Mouse (Mus musculus): ENCODE results near the gene Cux2. TPM values are rescaled to one million over a fixed set of nuclear protein-coding genes. Genes with fewer than 3 reads are reported as not detected.

Gene Cux2
- polyA plus RNA-seq, 1 experiment = 0.62 TPM

- Histone ChIP-seq H3K4me2 (ENCODE audit: low read depth) (no peak overlapping the region), H3K36me3 (ENCODE audit: control insufficient read depth, insufficient read depth) (no peaks in the 10 kb centered on the region), H3K27me3 (ENCODE audit: control insufficient read depth, insufficient read depth, insufficient read length) (peaks cover 66% of the 10 kb centered on the region), H3K4me3 (no peak overlapping the region), H3ac (ENCODE audit: control insufficient read depth, insufficient read length) (no peak overlapping the region), H3K79me2 (ENCODE audit: control insufficient read depth, insufficient read depth) (no peaks in the 10 kb centered on the region)
- no peak for TF ChIP-seq MYOD1 (IDR thresholded peaks at IDR 0.05; ENCODE audit: control insufficient read depth in 1 of 3, insufficient read length in 2 of 3, low read depth in 2 of 3)
- TF ChIP-seq POLR2AphosphoS2 (IDR thresholded peaks at IDR 0.05; ENCODE audit: insufficient read length, low read depth) = no peak
- no peak for TF ChIP-seq REST (IDR thresholded peaks at IDR 0.05; ENCODE audit: insufficient read depth, insufficient read length)
- TF ChIP-seq SRF (IDR thresholded peaks at IDR 0.05; ENCODE audit: control insufficient read depth, insufficient read length, low read depth) = no peak
- TF ChIP-seq MYOG (IDR thresholded peaks at IDR 0.05; ENCODE audit: control insufficient read depth in 1 of 3, insufficient read depth in 1 of 3, insufficient read length in 2 of 3, low read depth in 2 of 3) = no peak
- TF ChIP-seq TCF3 (IDR thresholded peaks at IDR 0.05; ENCODE audit: insufficient read length, low read depth) = no peak
- TF ChIP-seq CEBPB (IDR thresholded peaks at IDR 0.05; ENCODE audit: insufficient read depth, poor library complexity, severe bottlenecking) = no peak
- TF ChIP-seq TCF12 (IDR thresholded peaks at IDR 0.05; ENCODE audit: insufficient read depth, poor library complexity, severe bottlenecking) = no peak
- TF ChIP-seq E2F4 (IDR thresholded peaks at IDR 0.05; ENCODE audit: insufficient read depth) = no peak
Observed at GRCm38 (mm10) chr5:121909226-121909985, 140.5 kb downstream of the Cux2 start.

- TF ChIP-seq MYOD1 (IDR thresholded peaks at IDR 0.05; ENCODE audit: control insufficient read depth in 1 of 3, insufficient read length in 2 of 3, low read depth in 2 of 3) (no peak), E2F4 (IDR thresholded peaks at IDR 0.05; ENCODE audit: insufficient read depth) (no peak), REST (IDR thresholded peaks at IDR 0.05; ENCODE audit: insufficient read depth, insufficient read length) (no peak), POLR2AphosphoS2 (IDR thresholded peaks at IDR 0.05; ENCODE audit: insufficient read length, low read depth) (no peak), TCF3 (IDR thresholded peaks at IDR 0.05; ENCODE audit: insufficient read length, low read depth) (no peak), USF1 (IDR thresholded peaks at IDR 0.05; ENCODE audit: low read depth) (no peak), POLR2A (IDR thresholded peaks at IDR 0.05; ENCODE audit: insufficient read length, low read depth) (no peak), SRF (IDR thresholded peaks at IDR 0.05; ENCODE audit: control insufficient read depth, insufficient read length, low read depth) (no peak), MYOG (IDR thresholded peaks at IDR 0.05; ENCODE audit: control insufficient read depth in 1 of 3, insufficient read depth in 1 of 3, insufficient read length in 2 of 3, low read depth in 2 of 3) (no peak), MAX (IDR thresholded peaks at IDR 0.05; ENCODE audit: low read depth) (no peak), CEBPB (IDR thresholded peaks at IDR 0.05; ENCODE audit: insufficient read depth, poor library complexity, severe bottlenecking) (no peak), TCF12 (IDR thresholded peaks at IDR 0.05; ENCODE audit: insufficient read depth, poor library complexity, severe bottlenecking) (no peak)
- Histone ChIP-seq H3K27me3 (ENCODE audit: control insufficient read depth, insufficient read depth, insufficient read length) (peaks cover 76% of the 10 kb centered on the region), H3K4me2 (ENCODE audit: low read depth) (no peak overlapping the region), H3ac (ENCODE audit: control insufficient read depth, insufficient read length) (no peak overlapping the region), H3K79me2 (ENCODE audit: control insufficient read depth, insufficient read depth) (no peaks in the 10 kb centered on the region), H3K36me3 (ENCODE audit: control insufficient read depth, insufficient read depth) (no peaks in the 10 kb centered on the region), H3K4me3 (no peak overlapping the region)
Observed at GRCm38 (mm10) chr5:121905671-121906070, 144.2 kb downstream of the Cux2 start.

- TF ChIP-seq MYOD1 (IDR thresholded peaks at IDR 0.05; ENCODE audit: control insufficient read depth in 1 of 3, insufficient read length in 2 of 3, low read depth in 2 of 3) (no peak), USF1 (IDR thresholded peaks at IDR 0.05; ENCODE audit: low read depth) (no peak), E2F4 (IDR thresholded peaks at IDR 0.05; ENCODE audit: insufficient read depth) (no peak), MAX (IDR thresholded peaks at IDR 0.05; ENCODE audit: low read depth) (no peak), MYOG (IDR thresholded peaks at IDR 0.05; ENCODE audit: control insufficient read depth in 1 of 3, insufficient read depth in 1 of 3, insufficient read length in 2 of 3, low read depth in 2 of 3) (no peak), TCF3 (IDR thresholded peaks at IDR 0.05; ENCODE audit: insufficient read length, low read depth) (no peak), POLR2A (IDR thresholded peaks at IDR 0.05; ENCODE audit: insufficient read length, low read depth) (no peak), REST (IDR thresholded peaks at IDR 0.05; ENCODE audit: insufficient read depth, insufficient read length) (no peak), SRF (IDR thresholded peaks at IDR 0.05; ENCODE audit: control insufficient read depth, insufficient read length, low read depth) (no peak), POLR2AphosphoS2 (IDR thresholded peaks at IDR 0.05; ENCODE audit: insufficient read length, low read depth) (no peak), CEBPB (IDR thresholded peaks at IDR 0.05; ENCODE audit: insufficient read depth, poor library complexity, severe bottlenecking) (no peak), TCF12 (IDR thresholded peaks at IDR 0.05; ENCODE audit: insufficient read depth, poor library complexity, severe bottlenecking) (no peak)
- Histone ChIP-seq H3K27me3 (ENCODE audit: control insufficient read depth, insufficient read depth, insufficient read length) (peaks cover 76% of the 10 kb centered on the region), H3K36me3 (ENCODE audit: control insufficient read depth, insufficient read depth) (no peaks in the 10 kb centered on the region), H3K4me3 (no peak overlapping the region), H3K79me2 (ENCODE audit: control insufficient read depth, insufficient read depth) (no peaks in the 10 kb centered on the region), H3ac (ENCODE audit: control insufficient read depth, insufficient read length) (no peak overlapping the region), H3K4me2 (ENCODE audit: low read depth) (no peak overlapping the region)
Observed at GRCm38 (mm10) chr5:121904799-121905198, 145.1 kb downstream of the Cux2 start.

DNA sequence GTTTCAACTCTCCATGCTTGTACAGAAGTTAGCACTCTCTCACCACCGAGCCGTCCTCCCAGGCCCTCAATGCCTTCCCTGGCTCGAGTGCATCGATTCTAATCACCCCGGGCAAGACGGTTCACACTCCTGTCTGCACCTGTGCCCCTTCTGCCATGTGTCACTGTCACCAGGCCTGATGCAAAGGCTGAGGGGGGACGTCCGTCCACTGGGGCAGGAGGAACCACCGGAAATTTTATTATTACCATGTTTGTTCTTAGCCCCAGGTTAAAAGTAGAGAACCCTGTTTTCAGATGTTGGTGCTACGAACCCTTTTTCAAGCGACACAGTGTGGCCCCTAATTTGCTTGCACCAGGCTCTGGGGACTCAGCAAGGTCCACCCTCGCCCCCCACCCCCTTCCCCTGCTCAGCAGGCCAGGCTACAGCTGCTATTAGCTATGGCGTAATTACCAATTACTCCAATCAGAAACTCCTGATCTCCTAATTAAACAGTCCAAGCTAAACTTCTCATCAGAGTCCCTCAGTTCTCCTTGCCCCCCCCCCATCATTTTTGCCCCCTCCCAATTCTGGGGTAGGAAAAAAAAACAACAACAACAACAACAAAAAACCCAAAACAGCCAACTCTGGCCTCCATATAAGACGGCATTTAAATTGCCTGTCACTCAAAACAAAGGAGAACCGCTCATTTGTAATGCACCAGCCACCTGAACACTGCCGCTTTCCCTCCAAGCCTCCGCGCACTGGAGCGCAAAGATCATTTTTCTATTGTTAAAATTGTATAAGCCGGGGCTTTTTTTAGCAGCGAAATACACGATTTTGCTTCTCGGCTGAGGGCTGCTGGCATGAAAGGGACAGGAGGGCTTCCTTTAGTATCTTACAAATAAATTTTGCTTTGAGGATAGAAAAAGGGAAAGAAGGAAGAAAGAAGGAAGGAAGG is 146.8 kb downstream of the Cux2 start:
- Histone ChIP-seq H3ac (ENCODE audit: control insufficient read depth, insufficient read length) (no peak overlapping the region), H3K79me2 (ENCODE audit: control insufficient read depth, insufficient read depth) (no peaks in the 10 kb centered on the region), H3K36me3 (ENCODE audit: control insufficient read depth, insufficient read depth) (no peaks in the 10 kb centered on the region), H3K4me2 (ENCODE audit: low read depth) (no peak overlapping the region), H3K4me3 (no peak overlapping the region), H3K27me3 (ENCODE audit: control insufficient read depth, insufficient read depth, insufficient read length) (peaks cover 74% of the 10 kb centered on the region)
- TF ChIP-seq POLR2A (IDR thresholded peaks at IDR 0.05; ENCODE audit: insufficient read length, low read depth) (no peak), REST (IDR thresholded peaks at IDR 0.05; ENCODE audit: insufficient read depth, insufficient read length) (no peak), SRF (IDR thresholded peaks at IDR 0.05; ENCODE audit: control insufficient read depth, insufficient read length, low read depth) (no peak), CEBPB (IDR thresholded peaks at IDR 0.05; ENCODE audit: insufficient read depth, poor library complexity, severe bottlenecking) (no peak), TCF3 (IDR thresholded peaks at IDR 0.05; ENCODE audit: insufficient read length, low read depth) (no peak), MYOD1 (IDR thresholded peaks at IDR 0.05; ENCODE audit: control insufficient read depth in 1 of 3, insufficient read length in 2 of 3, low read depth in 2 of 3) (no peak), MYOG (IDR thresholded peaks at IDR 0.05; ENCODE audit: control insufficient read depth in 1 of 3, insufficient read depth in 1 of 3, insufficient read length in 2 of 3, low read depth in 2 of 3) (no peak), POLR2AphosphoS2 (IDR thresholded peaks at IDR 0.05; ENCODE audit: insufficient read length, low read depth) (no peak), USF1 (IDR thresholded peaks at IDR 0.05; ENCODE audit: low read depth) (no peak), TCF12 (IDR thresholded peaks at IDR 0.05; ENCODE audit: insufficient read depth, poor library complexity, severe bottlenecking) (no peak), MAX (IDR thresholded peaks at IDR 0.05; ENCODE audit: low read depth) (no peak)

All from myocyte (in vitro differentiated cells).